Mouse (Mus musculus) NIH3T3 (cell line): ENCODE results near the gene Slc25a17.

Source experiments
- DNase-seq: peaks from one replicate; pipeline ENCODE4 v3.0.0-alpha.2; 2012; ENCODE audit warnings: low read depth

Slc25a17 gene

DNA sequence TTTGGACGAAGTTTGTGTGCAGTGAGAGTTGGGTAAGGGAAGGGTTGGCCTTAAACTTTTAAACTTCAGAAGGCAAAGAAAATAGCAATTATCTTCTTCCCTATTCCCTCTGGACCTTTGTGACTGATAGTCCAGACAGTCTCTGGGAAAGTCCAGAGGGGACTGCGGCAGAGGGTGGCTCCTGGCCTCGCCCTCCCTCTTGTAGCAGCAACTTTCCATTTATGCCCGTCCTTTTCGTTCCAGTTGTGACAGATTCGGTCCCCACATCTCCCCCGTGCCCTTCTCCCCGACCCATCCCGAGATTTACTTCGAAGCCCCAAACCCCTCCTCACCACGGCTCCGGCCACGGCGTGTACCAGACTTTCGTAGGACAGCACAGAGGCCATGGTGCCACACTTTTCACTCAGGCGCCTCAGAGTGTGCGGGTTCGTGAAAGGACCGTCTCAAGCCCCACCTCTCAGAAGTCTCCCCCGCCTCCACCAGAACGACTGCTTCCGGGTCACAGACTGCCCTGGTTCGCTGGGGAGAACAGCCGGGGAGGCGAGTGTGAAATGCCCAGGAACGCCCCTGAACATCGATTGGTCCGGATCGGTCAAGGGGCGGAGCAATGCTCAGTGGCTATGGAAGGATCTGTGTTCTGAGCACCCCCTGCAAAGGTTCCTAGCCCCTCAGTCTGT is at the start of gene Slc25a17:
Gene Slc25a17, minus strand, starts transcription at position 468 of the 677 bp plus-strand sequence.
- peak; percentile 97 for DNase-seq

- no peak for DNase-seq
Observed at GRCm38 (mm10) chr15:81408199-81408598, 47.6 kb upstream of the Slc25a17 start, which contains the start of gene Dnajb7. Gene Dnajb7, minus strand, starts transcription at chr15:81408299.

DNA sequence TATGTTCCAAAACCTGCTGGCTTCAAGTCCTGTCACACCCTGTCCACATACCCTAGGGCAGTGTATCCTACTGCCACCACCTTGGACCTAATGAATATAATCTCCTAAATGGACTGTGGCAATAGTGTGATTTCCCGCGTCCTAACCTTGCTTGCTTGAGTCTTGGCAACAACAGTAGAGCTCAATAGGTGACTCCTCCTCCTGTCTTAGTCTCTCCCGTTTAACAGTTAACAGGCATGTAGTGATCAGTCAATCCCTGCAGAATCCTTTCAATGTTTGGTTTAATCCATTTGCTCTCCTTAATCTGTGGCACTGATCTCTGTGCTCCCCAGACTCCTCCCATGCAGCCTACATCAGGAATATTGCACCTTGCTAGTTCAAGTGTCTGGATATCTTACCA is 44.4 kb upstream of the Slc25a17 start:
- DNase-seq = no peak

DNA sequence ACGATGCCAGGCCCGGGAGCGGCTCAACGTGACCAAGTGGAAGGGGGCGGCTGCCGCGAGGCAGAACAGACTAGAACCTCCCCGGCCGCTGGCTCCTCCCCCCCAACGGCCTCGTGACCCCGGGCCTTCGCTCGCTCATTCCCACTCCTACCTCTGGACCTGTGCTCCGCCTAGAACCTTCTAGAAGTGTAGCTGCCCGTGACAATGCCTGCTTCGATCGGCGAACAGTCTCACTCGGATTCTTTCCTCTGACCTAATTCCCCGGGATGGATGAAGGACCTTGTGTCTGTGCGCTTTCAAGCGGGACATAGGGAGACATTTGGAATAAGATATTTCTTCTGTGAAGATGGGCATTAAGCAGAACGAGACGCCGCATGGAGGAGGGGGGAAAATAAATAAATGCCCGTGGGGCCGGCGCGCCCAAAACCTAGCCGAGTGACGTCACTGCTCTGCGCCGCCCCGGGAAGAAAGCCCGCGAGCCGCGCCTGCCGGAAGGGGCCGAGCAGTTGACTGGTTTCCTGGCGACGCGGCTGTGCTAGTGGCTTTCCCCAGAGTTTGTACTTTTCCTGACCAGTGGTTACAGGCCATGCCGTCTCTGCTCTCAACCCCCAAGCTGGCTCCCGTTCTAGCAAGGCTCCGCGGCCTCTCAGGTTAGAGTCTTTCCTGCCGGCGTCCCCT is 39.2 kb upstream of the Slc25a17 start, which contains the start of the genes St13 and Xpnpep3:
Gene St13, minus strand, starts transcription at position 440 of the 678 bp plus-strand sequence.
Gene Xpnpep3, plus strand, starts transcription at position 501 of the 678 bp plus-strand sequence.
- peak; percentile 98 for DNase-seq

- DNase-seq = no peak
Observed at GRCm38 (mm10) chr15:81399297-81399637, 38.7 kb upstream of the Slc25a17 start.

GRCm38 (mm10) chr15:81398189-81398588 is 37.6 kb upstream of the Slc25a17 start:
- DNase-seq = no peak

DNA sequence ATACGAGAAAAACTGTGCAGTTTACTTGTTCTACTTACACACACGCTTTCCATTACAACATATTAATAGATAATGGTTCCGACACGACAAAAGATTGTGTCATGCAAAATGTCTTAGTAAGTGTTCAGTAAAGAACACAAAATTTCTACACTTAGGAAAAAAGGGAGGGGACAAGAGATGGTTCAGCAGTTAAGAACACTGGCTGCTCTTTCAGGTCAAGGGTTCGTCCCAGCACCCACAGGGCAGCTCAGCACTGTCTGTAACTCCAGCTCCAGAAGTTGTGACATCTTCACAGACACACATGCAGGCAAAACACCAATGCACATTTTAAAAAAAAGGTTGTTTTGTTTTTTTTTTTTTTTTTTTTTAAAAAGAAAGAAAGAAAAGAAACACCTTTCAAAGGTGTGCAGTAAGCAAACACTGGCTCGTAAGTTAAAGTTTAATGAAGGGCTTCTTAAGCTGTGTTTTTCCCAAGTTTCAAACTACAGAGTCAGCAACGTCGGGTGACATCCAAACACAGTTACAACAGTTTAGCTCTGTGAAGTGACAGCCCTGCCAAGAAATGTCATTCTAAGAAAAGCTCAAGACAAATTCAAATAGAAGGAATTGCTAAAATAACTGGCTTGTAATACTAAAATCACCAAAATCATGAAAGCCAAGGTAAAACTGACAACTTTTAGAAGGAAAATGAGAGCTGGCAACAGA is 33.8 kb upstream of the Slc25a17 start:
- DNase-seq = no peak

DNA sequence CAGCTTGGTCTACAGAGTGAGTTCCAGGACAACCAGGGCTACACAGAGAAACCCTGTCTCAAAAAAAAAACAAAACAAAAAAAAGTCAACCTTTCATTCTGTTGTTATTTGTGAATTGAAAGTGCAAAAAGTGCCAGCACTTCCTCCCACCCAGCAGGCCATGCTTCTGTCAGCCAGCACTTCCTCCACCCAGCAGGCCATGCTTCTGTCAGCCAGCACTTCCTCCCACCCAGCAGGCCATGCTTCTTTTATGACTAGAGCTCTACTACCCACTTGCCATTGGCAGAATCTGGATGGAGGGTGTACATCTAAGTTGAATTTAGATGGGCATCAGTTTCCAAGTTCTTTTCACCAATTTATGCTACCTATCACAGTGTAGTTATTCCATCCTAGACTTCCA is 32.4 kb upstream of the Slc25a17 start:
- no peak for DNase-seq

- DNase-seq = peak; percentile 15
Observed at GRCm38 (mm10) chr15:81386327-81386726, 25.7 kb upstream of the Slc25a17 start.

DNA sequence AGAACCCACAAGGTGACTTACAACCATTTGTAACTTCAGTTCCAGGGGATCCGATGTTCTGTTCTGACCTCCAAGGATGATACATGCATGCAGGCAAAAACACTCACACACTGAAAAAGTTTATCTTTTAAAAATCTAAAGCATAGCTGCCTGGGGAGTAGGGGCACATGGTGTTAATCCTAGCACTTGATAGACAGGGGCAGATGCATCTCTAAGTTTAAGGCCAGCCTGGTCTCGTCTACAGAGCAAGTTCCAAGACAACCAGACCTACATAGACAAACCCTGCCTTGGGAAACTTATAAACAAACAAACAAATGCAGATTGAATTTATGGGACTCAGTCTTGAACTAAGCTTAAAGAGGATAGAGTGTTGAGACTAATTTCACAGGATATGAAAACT is 18.2 kb upstream of the Slc25a17 start:
- no peak for DNase-seq

DNA sequence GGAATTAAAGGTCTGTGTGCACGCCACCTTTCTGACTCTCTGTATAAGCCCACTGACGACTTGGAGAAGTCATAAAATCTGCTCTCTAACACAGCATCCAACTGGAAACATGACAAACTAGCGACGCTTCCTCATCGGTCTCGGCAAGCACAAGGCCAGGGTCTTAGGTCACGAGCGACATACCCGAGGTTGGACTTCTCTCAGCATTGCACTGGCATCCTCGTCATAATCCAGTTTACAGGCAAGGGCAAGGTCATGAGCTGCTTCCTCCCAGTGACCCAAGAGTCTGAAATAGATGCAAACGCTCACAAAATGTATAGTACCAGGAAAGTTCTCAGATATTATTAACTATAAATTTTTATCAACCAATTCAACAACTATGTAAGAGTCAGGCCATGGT is 14.0 kb upstream of the Slc25a17 start:
- DNase-seq = no peak

DNA sequence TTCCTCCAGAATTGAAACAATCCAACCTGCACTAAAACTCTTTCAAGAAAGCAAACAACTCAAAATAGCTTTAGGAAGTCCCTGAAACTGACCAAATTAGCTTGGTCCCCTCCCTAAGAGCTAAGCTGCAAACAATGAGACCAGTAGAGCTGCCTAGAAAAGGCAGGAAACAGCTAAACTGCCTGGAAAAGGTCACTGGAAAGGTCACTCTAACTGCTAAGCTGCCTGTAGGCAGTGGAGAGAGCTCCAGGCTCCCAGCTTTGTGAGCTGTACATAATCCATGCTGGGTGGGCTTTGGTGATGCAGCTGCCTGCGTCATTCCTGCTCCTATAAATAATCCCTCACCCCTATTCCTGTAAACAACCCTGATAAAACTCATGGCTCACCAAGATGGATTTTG is 9.7 kb upstream of the Slc25a17 start:
- DNase-seq = no peak

GRCm38 (mm10) chr15:81368601-81369000 is 8.0 kb upstream of the Slc25a17 start:
- no peak for DNase-seq

- DNase-seq = no peak
Observed at GRCm38 (mm10) chr15:81366241-81366640, 5.6 kb upstream of the Slc25a17 start.

GRCm38 (mm10) chr15:81365246-81365645 is 4.6 kb upstream of the Slc25a17 start:
- no peak for DNase-seq

DNA sequence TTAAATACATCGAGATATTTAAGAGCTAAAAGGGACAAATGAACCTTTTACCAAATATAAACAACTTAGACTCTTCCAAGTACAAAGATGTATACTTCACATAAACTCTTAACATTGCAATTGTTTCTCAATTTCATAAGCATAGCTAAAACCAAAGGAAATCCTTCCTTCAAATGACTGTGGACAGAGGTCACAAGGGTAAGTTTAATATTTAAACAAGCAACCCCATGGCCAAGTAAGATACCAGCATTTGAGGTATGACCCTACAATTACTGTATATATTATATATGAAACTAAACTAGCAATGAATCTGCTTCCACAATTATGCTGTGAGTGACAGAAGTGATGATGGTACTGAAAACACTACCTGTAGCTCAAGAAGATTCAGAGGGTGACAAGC is 3.7 kb upstream of the Slc25a17 start:
- DNase-seq = no peak

GRCm38 (mm10) chr15:81362501-81362900 is 1.9 kb upstream of the Slc25a17 start:
- DNase-seq = no peak

- DNase-seq = no peak
Observed at GRCm38 (mm10) chr15:81361417-81362015, 904 bp upstream of the Slc25a17 start.

GRCm38 (mm10) chr15:81361022-81361404 is 401 bp upstream of the Slc25a17 start:
- no peak for DNase-seq

GRCm38 (mm10) chr15:81359421-81359820 is 1.2 kb downstream of the Slc25a17 start:
- no peak for DNase-seq

DNA sequence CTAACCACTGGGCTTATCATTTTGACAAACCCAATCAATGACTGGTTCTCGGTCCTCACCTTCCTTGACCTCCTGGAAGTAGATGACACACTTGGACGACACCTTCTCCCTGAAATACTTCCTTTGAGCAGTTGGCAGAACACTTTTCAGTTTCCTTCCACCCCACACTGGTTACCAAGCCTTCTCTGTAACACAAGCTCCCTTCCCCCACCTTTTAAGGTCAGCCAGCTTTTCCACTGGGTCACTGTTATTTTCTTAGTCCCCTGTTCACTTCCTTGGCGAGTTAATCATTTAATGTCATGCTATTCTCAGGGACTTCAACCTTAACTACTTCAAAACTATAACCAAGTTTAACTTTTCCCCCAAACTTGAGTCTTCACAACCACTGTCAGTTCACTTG is 1.7 kb downstream of the Slc25a17 start:
- DNase-seq = no peak

- DNase-seq = no peak
Observed at GRCm38 (mm10) chr15:81356946-81357345, 3.7 kb downstream of the Slc25a17 start.
